Mouse (Mus musculus) lung, postnatal 0 days (tissue): ENCODE data around the gene Dock2. TPM values are rescaled to one million over a fixed set of nuclear protein-coding genes. Genes with fewer than 3 reads are reported as not detected.

ENCODE experiments used
- ATAC-seq: fragments of 200-750 bp; cut with Nextera tagmentation; 2 replicates; pipeline ENCODE4 v1.8.0; 2017; ENCODE audit warnings: moderate library complexity
- DNase-seq: peaks from one replicate; pipeline ENCODE4 v3.0.0-alpha.2; 2016; ENCODE audit warnings: low spot score
- H3K27ac ChIP-seq: fragments of 300-500 bp; sonication (generic); 2 replicates; pipeline ENCODE4 v1.5.1; 2014; ENCODE audit warnings: antibody characterized with exemption, mild to moderate bottlenecking, low read length, mixed read lengths
- H3K27me3 ChIP-seq: fragments of 300-500 bp; sonication (generic); replicated peaks from 2 replicates; pipeline ENCODE4 v1.6.1; 2014; ENCODE audit warnings: low read length, mixed read lengths; ENCODE audit not compliant: insufficient read depth
- H3K36me3 ChIP-seq: fragments of 300-500 bp; sonication (generic); 2 replicates; pipeline ENCODE4 v1.6.1; 2014; ENCODE audit warnings: low read length, mixed read lengths; ENCODE audit not compliant: insufficient read depth
- H3K4me1 ChIP-seq: fragments of 300-500 bp; sonication (generic); 2 replicates; pipeline ENCODE4 v1.6.1; 2014; ENCODE audit warnings: antibody characterized with exemption, low read depth, low read length, mixed read lengths; ENCODE audit not compliant: insufficient read depth
- H3K4me2 ChIP-seq: fragments of 300-500 bp; sonication (generic); replicated peaks from 2 replicates; pipeline ENCODE4 v1.6.1; 2014; ENCODE audit warnings: low read depth, mild to moderate bottlenecking, low read length, moderate library complexity, mixed read lengths
- H3K4me3 ChIP-seq: fragments of 300-500 bp; sonication (generic); 2 replicates; pipeline ENCODE4 v1.5.1; 2014; ENCODE audit warnings: low read depth, low read length
- H3K9ac ChIP-seq: fragments of 300-500 bp; sonication (generic); replicated peaks from 2 replicates; pipeline ENCODE4 v1.6.1; 2014; ENCODE audit warnings: low read depth, mild to moderate bottlenecking
- H3K9me3 ChIP-seq: fragments of 300-500 bp; sonication (generic); 2 replicates; pipeline ENCODE4 v1.6.1; 2016; ENCODE audit warnings: low read length, mixed read lengths
- CTCF ChIP-seq: IDR thresholded peaks from 2 replicates; pipeline ENCODE4 v1.5.1; 2016; ENCODE audit warnings: antibody characterized with exemption, mild to moderate bottlenecking
- EP300 ChIP-seq: IDR thresholded peaks from 2 replicates; pipeline ENCODE4 v1.6.1; 2016; ENCODE audit warnings: antibody characterized with exemption, mild to moderate bottlenecking, control low read depth
- WGBS: fragments of 180-500 bp; shearing (Covaris S2); extraction: QIAGEN DNeasy Blood & Tissue Kit; methylation state at CpG from one replicate; pipeline ENCODE4 v1.1.7; 2014; 5-methylcytosine and 5-hydroxymethylcytosine counted together
- polyA plus RNA-seq: library from polyadenylated mRNA; unstranded; fragments of >200 nt; fragmentation: Nextera tagmentation; extraction: Ambion mirVana; gene quantifications from 2 replicates; pipeline ENCODE4 v1.2.1, GENCODE M21; 2015

The Dock2 gene
- polyA plus RNA-seq, 1 experiment from 2014 or later: 1.8 TPM

- Histone ChIP-seq H3K4me2 (no peak overlapping the region), H3K27me3 (no peaks in the 10 kb centered on the region), H3K36me3 (no peaks in the 10 kb centered on the region), H3K4me1 (no peaks in the 10 kb centered on the region), H3K4me3 (no peak overlapping the region), H3K9me3 (no peaks in the 10 kb centered on the region), H3K27ac (no peak overlapping the region), H3K9ac (no peak overlapping the region)
- WGBS: 76% methylated on average over 9 of the region's 9 CpGs
- DNase-seq (no peak), ATAC-seq (no peak)
- TF ChIP-seq CTCF (no peak), EP300 (no peak)
Measured at GRCm38 (mm10) chr11:34726699-34727347, 56.9 kb downstream of the Dock2 start.

GRCm38 (mm10) chr11:34713360-34713759 is 70.3 kb downstream of the Dock2 start:
- Histone ChIP-seq H3K4me1 (no peaks in the 10 kb centered on the region), H3K27ac (no peak overlapping the region), H3K9ac (no peak overlapping the region), H3K36me3 (no peaks in the 10 kb centered on the region), H3K9me3 (no peaks in the 10 kb centered on the region), H3K4me3 (no peak overlapping the region), H3K4me2 (no peak overlapping the region), H3K27me3 (no peaks in the 10 kb centered on the region)
- DNase-seq (no peak), ATAC-seq (no peak)
- WGBS: 70% methylated on average over 5 of the region's 5 CpGs
- TF ChIP-seq CTCF: no peak
- TF ChIP-seq EP300: no peak

- 86% methylated on average over 11 of the region's 11 CpGs for WGBS
- no peak overlapping the region for H3K27ac ChIP-seq
- DNase-seq (no peak), ATAC-seq (no peak)
- H3K9me3 ChIP-seq: no peaks in the 10 kb centered on the region
- H3K36me3 ChIP-seq: no peaks in the 10 kb centered on the region
- TF ChIP-seq CTCF (no peak), EP300 (no peak)
- no peaks in the 10 kb centered on the region for H3K27me3 ChIP-seq
- H3K4me2 ChIP-seq: no peak overlapping the region
- H3K9ac ChIP-seq: no peak overlapping the region
- no peak overlapping the region for H3K4me3 ChIP-seq
- no peaks in the 10 kb centered on the region for H3K4me1 ChIP-seq
Measured at GRCm38 (mm10) chr11:34708278-34708677, 75.4 kb downstream of the Dock2 start.

DNA sequence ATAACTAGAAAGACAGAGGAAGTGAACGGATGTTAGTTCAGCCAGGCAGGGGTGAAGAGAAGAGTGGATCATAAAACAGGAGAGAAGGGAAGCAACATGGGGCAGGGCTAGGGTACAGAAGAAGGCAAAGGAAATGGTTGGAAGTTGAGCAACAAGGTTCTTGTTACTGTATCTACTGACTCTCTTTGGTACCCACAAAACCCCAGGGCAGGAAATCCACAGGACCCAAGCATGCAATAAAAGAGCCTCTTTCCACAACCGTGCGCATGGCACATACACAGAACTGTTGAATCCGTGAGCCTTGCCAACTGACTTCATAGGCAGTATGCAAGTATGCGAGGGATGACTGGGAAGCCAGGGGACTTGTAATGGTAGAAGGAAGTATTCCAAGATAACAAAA is 76.3 kb downstream of the Dock2 start:
- TF ChIP-seq EP300 (no peak), CTCF (no peak)
- H3K4me2 ChIP-seq: no peak overlapping the region
- no peaks in the 10 kb centered on the region for H3K4me1 ChIP-seq
- WGBS: 66% methylated on average over 5 of the region's 5 CpGs
- H3K4me3 ChIP-seq: no peak overlapping the region
- ATAC-seq: no peak
- no peaks in the 10 kb centered on the region for H3K36me3 ChIP-seq
- no peak for DNase-seq
- H3K9ac ChIP-seq: no peak overlapping the region
- H3K9me3 ChIP-seq: no peaks in the 10 kb centered on the region
- no peak overlapping the region for H3K27ac ChIP-seq
- H3K27me3 ChIP-seq: no peaks in the 10 kb centered on the region

DNA sequence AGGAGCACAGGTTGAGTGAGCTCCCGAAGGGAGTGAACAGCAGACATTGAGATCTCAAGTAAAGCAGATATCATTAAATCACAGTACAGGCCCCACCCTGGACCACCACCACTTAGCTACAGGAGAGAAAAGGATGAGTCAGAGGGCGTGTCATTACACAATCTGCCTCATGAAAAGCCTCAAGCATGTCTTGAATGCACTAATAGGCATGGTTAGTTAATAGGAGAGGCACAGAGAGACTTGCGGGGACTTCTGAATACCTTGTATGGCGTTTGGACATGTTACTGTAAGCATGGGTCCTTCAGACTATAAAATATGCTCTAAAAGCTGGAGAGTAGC is 78.6 kb downstream of the Dock2 start:
- no peaks in the 10 kb centered on the region for H3K36me3 ChIP-seq
- H3K27ac ChIP-seq: no peak overlapping the region
- TF ChIP-seq EP300 (no peak), CTCF (no peak)
- DNase-seq: no peak
- no peak overlapping the region for H3K4me3 ChIP-seq
- no peaks in the 10 kb centered on the region for H3K27me3 ChIP-seq
- WGBS: 62% methylated on average over 4 of the region's 4 CpGs
- H3K4me2 ChIP-seq: no peak overlapping the region
- no peak for ATAC-seq
- H3K9me3 ChIP-seq: no peaks in the 10 kb centered on the region
- H3K4me1 ChIP-seq: no peaks in the 10 kb centered on the region
- no peak overlapping the region for H3K9ac ChIP-seq

DNA sequence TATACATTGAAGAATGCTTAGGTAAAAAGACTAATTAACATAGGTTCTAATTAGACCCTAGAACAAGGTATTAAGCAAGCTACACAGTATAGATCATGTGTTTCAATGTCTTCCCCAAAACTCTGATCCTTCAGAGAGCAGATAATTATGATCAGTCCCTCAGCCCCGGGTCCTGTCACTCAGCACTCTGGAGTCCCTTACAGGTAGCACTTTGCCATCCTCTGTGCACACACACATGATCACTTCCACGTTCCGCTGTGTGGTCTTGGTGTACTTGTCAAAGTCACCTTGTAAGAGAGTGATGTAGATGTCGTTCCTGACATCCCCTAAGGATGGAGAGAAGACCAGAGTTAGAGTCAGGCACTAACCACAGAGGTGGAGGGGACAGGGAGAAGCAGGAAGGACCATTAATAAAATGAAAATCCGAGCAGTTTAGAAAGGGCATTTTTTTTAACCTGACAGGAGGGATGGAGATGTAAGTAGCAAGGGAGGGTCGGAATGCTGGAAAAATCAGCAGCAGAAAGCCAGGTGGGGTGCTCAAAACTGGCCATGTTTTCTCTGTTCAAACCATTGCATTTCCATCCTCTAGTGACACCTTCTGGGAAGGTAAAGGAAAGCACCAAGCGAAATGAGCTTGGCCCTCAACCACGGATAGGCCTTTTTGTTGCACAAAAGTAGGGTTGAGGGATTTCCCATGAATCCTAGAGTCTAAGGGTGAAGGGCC is 79.1 kb downstream of the Dock2 start:
- H3K4me2 ChIP-seq: no peak overlapping the region
- no peaks in the 10 kb centered on the region for H3K4me1 ChIP-seq
- no peaks in the 10 kb centered on the region for H3K36me3 ChIP-seq
- H3K4me3 ChIP-seq: no peak overlapping the region
- H3K9me3 ChIP-seq: no peaks in the 10 kb centered on the region
- H3K27me3 ChIP-seq: no peaks in the 10 kb centered on the region
- H3K27ac ChIP-seq: no peak overlapping the region
- ATAC-seq: no peak
- H3K9ac ChIP-seq: no peak overlapping the region
- TF ChIP-seq CTCF (no peak), EP300 (no peak)
- DNase-seq: no peak
- WGBS: 48% methylated on average over 8 of the region's 8 CpGs

- no peak for DNase-seq
- WGBS: 49% methylated on average over 6 of the region's 6 CpGs
- TF ChIP-seq EP300: no peak
- TF ChIP-seq CTCF: no peak
Measured at GRCm38 (mm10) chr11:34703851-34704250, 79.8 kb downstream of the Dock2 start.

More at GRCm38 (mm10) chr11:34703851-34704250, 79.8 kb downstream of the Dock2 start:
- no peak for ATAC-seq
- H3K4me2 ChIP-seq: no peak overlapping the region
- H3K27ac ChIP-seq: no peak overlapping the region
- H3K4me1 ChIP-seq: no peaks in the 10 kb centered on the region
- H3K36me3 ChIP-seq: no peaks in the 10 kb centered on the region
- H3K9me3 ChIP-seq: no peaks in the 10 kb centered on the region
- H3K9ac ChIP-seq: no peak overlapping the region
- no peak overlapping the region for H3K4me3 ChIP-seq
- H3K27me3 ChIP-seq: no peaks in the 10 kb centered on the region
